Mouse (Mus musculus) forebrain, postnatal 0 days (tissue): ENCODE data around the gene Rimbp3. TPM values are rescaled to one million over a fixed set of nuclear protein-coding genes. Genes with fewer than 3 reads are reported as not detected.

Experiments
- ATAC-seq: fragments of 200-750 bp; cut with Nextera tagmentation; 2 replicates; pipeline ENCODE4 v1.8.0; 2017; ENCODE audit warnings: mild to moderate bottlenecking, moderate library complexity
- DNase-seq: peaks from one replicate; pipeline ENCODE4 v3.0.0-alpha.2; 2015
- H3K27ac ChIP-seq: fragments of 300-500 bp; sonication (generic); 2 replicates; pipeline ENCODE4 v1.5.1; 2014; ENCODE audit warnings: low read depth, mild to moderate bottlenecking, antibody characterized with exemption, low read length, moderate library complexity, mixed read lengths
- H3K27me3 ChIP-seq: fragments of 300-500 bp; sonication (generic); 2 replicates; pipeline ENCODE4 v1.6.1; 2014; ENCODE audit warnings: mild to moderate bottlenecking, low read length, mixed read lengths; ENCODE audit not compliant: insufficient read depth
- H3K36me3 ChIP-seq: fragments of 300-500 bp; sonication (generic); 2 replicates; pipeline ENCODE4 v1.6.1; 2014; ENCODE audit warnings: mild to moderate bottlenecking, moderate library complexity; ENCODE audit not compliant: insufficient read depth
- H3K4me1 ChIP-seq: fragments of 300-500 bp; sonication (generic); 2 replicates; pipeline ENCODE4 v1.6.1; 2014; ENCODE audit warnings: antibody characterized with exemption; ENCODE audit not compliant: insufficient read depth
- H3K4me2 ChIP-seq: fragments of 300-500 bp; sonication (generic); 2 replicates; pipeline ENCODE4 v1.6.1; 2014; ENCODE audit warnings: low read depth, mild to moderate bottlenecking, moderate library complexity
- H3K4me3 ChIP-seq: fragments of 300-500 bp; sonication (generic); 2 replicates; pipeline ENCODE4 v1.5.1; 2014; ENCODE audit warnings: low read depth, low read length, mixed read lengths
- H3K9ac ChIP-seq: fragments of 300-500 bp; sonication (generic); 2 replicates; pipeline ENCODE4 v1.6.1; 2014; ENCODE audit warnings: mild to moderate bottlenecking
- H3K9me3 ChIP-seq: fragments of 300-500 bp; sonication (generic); 2 replicates; pipeline ENCODE4 v1.6.1; 2016; ENCODE audit warnings: low read length
- CTCF ChIP-seq: sonication (generic); IDR thresholded peaks from 2 replicates; pipeline ENCODE4 v1.5.1; 2016; ENCODE audit warnings: antibody characterized with exemption, control low read depth, low read depth
- WGBS: fragments of 180-500 bp; shearing (Covaris S2); extraction: QIAGEN DNeasy Blood & Tissue Kit; methylation state at CpG from one replicate; pipeline ENCODE4 v1.1.7; 2014; 5-methylcytosine and 5-hydroxymethylcytosine counted together
- polyA plus RNA-seq: library from polyadenylated mRNA; unstranded; fragments of >200 nt; fragmentation: Nextera tagmentation; extraction: Ambion mirVana; gene quantifications from 2 replicates; pipeline ENCODE4 v1.2.1, GENCODE M21; 2015
- total RNA-seq: library from RNA; depleted of rRNA; stranded (reverse); fragments of >200 nt; gene quantifications from 2 replicates; pipeline ENCODE4 v1.2.3, GENCODE M21; 2014

Rimbp3 gene
- total and polyA plus RNA-seq, 2 experiments from 2014 or later: 1.3 to 3.3 TPM

DNA sequence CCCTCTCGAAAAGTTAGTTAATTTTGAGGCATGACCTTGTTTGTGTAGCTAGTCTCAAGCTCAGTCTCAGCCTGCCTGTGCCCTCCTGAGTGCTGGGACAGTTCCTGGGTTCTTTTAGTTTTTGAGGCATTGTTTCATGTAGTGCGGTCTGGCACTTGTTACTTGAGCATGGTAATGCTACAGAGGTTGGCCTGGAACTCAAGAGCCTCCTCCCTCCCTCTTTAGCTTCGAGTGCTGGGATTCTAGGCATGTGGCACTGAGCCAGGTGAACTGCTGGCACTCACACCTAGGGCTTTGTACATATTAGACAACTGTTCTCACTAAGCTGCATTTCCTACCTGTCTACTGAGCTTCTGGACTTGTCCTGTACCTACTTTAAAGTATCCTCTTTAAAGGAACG is 39.3 kb downstream of the Rimbp3 start:
- Histone ChIP-seq H3K27ac (no peak overlapping the region), H3K9ac (no peak overlapping the region), H3K36me3 (no peaks in the 10 kb centered on the region; the same call in 1 of the 2 replicates), H3K4me3 (no peak overlapping the region), H3K4me1 (no peaks in the 10 kb centered on the region), H3K27me3 (no peaks in the 10 kb centered on the region), H3K9me3 (no peaks in the 10 kb centered on the region), H3K4me2 (no peak overlapping the region)
- 52% methylated on average over 4 of the region's 4 CpGs for WGBS
- DNase-seq (no peak), ATAC-seq (no peak)
- no peak for TF ChIP-seq CTCF

DNA sequence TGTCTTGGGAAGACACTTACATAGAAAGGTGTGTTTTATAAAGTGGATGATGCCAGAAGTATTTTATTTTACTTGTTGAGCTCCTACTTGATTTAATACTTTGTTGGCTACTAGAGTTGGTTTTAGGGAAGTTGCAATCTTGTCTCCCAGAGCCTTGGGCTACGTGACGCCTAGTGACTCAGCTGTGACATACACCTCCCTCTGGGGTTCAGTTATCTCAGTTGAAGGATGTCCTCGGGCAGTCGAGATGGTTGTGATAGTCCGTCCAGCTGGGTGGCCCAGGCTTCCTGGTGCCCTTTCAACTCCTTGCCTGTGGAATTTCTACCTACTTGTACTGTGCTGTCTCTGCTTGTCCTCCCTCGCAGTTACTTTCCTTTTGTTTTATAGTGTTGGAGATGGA is 40.7 kb downstream of the Rimbp3 start:
- no peaks in the 10 kb centered on the region for H3K27me3 ChIP-seq
- no peak overlapping the region for H3K4me2 ChIP-seq
- H3K4me3 ChIP-seq: no peak overlapping the region
- no peak for DNase-seq
- no peak overlapping the region for H3K27ac ChIP-seq
- no peak overlapping the region for H3K9ac ChIP-seq
- ATAC-seq: no peak
- WGBS: 83% methylated on average over 6 of the region's 6 CpGs
- H3K9me3 ChIP-seq: no peaks in the 10 kb centered on the region
- H3K4me1 ChIP-seq: peaks cover 1% of the 10 kb centered on the region; the same call in 1 of the 2 replicates
- TF ChIP-seq CTCF: no peak
- H3K36me3 ChIP-seq: no peaks in the 10 kb centered on the region; the same call in 1 of the 2 replicates

DNA sequence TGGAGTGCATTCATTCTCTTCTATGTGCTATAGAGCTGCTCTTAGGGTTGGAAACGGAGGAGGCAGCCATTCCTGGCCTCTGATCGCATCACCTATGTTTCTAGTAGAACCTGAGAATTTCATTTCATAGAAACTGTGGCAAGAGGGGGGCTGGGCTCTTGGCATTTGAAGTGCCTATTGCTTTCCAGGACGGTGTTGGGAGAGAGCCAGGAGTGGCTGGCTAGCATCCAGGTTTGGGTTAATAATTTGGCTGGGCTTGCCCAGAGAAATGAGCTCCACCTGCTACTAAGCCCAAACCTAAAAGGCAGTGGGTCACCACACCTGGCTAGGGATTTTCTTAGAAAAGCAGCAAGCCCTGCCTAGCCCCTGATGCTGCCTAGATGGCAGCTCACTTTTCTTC is 43.1 kb downstream of the Rimbp3 start:
- Histone ChIP-seq H3K4me2 (no peak overlapping the region), H3K9ac (no peak overlapping the region), H3K4me1 (peaks cover 2% of the 10 kb centered on the region; the same call in 1 of the 2 replicates), H3K27me3 (no peaks in the 10 kb centered on the region), H3K9me3 (no peaks in the 10 kb centered on the region), H3K27ac (no peak overlapping the region), H3K4me3 (no peak overlapping the region), H3K36me3 (peaks cover 8% of the 10 kb centered on the region; the same call in 1 of the 2 replicates)
- no peak for ATAC-seq
- WGBS: 35% methylated on average over 3 of the region's 3 CpGs
- no peak for TF ChIP-seq CTCF
- peak; percentile 53 for DNase-seq

DNA sequence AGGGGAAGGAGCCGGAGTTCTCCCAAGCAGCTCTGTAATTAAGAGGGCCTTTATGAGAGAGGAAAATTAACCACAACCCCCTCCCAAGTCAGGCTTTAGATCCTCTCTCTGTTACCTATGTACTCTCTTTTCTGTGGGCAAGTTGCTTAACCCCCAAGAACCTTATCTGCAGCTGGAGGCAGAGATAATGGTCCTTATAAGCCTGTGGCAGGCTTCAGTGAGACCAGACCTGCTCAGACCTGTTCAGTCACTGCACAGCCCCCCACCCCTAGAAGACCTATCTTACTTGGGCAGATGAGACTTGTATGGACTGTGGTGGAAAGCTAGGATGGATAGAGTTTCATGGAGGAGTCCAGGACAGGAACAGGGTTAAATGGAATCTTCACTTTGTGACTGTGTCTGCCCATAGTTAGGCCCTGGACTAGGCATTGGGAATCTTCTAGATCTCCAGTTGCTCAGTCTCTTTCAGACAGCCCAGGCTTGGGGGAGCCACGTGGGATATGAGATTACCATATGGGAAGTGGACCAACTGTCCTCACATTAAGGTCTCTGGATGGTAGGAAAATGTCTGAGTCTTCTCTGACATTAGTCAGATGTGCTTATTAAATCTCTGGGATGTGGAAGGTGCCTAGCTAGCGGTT is 43.8 kb downstream of the Rimbp3 start:
- Histone ChIP-seq H3K36me3 (peaks cover 12% of the 10 kb centered on the region), H3K4me3 (no peak overlapping the region), H3K4me2 (no peak overlapping the region), H3K4me1 (peaks cover 2% of the 10 kb centered on the region; the same call in 1 of the 2 replicates), H3K9ac (no peak overlapping the region), H3K9me3 (no peaks in the 10 kb centered on the region), H3K27me3 (no peaks in the 10 kb centered on the region), H3K27ac (no peak overlapping the region)
- TF ChIP-seq CTCF: no peak
- DNase-seq (no peak), ATAC-seq (no peak)
- 71% methylated on average over 3 of the region's 3 CpGs for WGBS

DNA sequence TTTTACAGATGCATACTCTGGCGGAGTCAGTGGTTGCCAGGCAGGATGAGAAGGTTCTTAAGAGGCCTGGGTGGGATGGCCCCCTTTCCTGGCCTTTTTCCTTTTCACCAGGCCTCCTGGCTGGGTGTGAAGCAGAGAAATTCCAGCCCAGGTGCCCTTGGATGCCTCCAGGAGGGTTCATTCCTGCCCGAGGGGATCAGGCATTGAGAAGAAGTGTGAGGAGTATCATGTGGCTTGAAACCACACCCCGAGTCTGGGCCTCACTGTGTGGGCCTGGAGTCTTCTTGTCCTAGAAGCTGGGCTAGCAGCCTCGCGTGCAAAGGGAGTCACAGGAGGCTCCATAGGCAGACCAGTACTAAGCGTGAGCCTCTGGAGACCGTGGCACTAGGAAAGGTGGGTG is 44.4 kb downstream of the Rimbp3 start:
- 71% methylated on average over 7 of the region's 7 CpGs for WGBS
- no peak for TF ChIP-seq CTCF
- Histone ChIP-seq H3K4me2 (no peak overlapping the region), H3K9me3 (no peaks in the 10 kb centered on the region), H3K27ac (no peak overlapping the region), H3K9ac (no peak overlapping the region), H3K4me1 (peaks cover 2% of the 10 kb centered on the region; the same call in 1 of the 2 replicates), H3K4me3 (no peak overlapping the region), H3K36me3 (peaks cover 18% of the 10 kb centered on the region), H3K27me3 (no peaks in the 10 kb centered on the region)
- ATAC-seq (no peak), DNase-seq (no peak)

DNA sequence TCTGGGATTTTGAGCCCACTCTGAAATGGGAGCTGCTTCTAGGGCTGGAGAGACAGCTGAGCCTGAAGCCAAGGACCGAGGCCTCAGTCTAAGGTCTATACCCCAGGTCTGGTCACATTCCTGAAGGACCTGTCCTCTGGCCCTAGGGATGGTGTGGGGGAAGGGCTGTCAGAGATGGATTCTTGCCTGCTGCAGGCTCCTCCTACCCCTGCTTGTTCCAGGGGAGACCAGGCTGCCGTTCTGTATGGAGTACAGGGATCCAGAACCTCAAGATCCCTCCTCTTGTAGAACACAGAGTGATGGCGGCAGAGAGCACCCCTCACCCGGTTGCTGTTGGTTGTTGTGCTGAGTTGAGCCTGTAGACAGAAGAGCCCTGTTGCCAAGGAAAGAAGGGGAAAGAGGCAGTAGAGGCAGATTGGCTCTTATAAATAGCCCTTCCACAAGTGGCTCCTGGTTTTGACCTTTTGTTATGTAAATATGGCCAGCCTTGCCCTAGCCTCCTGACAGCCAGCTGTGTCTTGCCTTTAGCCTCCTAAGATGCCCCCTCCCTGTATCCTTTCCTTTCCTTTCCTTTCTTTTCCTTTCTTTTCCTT is 45.7 kb downstream of the Rimbp3 start:
- Histone ChIP-seq H3K36me3 (peaks cover 31% of the 10 kb centered on the region), H3K4me2 (no peak overlapping the region), H3K9me3 (no peaks in the 10 kb centered on the region), H3K27ac (no peak overlapping the region; the same call in 1 of the 2 replicates), H3K9ac (no peak overlapping the region), H3K4me3 (no peak overlapping the region), H3K4me1 (peaks cover 2% of the 10 kb centered on the region; the same call in 1 of the 2 replicates), H3K27me3 (no peaks in the 10 kb centered on the region)
- 21% methylated on average over 4 of the region's 4 CpGs for WGBS
- DNase-seq: no peak
- ATAC-seq: peak; percentile 19; the same call in 1 of the 2 replicates
- TF ChIP-seq CTCF: no peak

DNA sequence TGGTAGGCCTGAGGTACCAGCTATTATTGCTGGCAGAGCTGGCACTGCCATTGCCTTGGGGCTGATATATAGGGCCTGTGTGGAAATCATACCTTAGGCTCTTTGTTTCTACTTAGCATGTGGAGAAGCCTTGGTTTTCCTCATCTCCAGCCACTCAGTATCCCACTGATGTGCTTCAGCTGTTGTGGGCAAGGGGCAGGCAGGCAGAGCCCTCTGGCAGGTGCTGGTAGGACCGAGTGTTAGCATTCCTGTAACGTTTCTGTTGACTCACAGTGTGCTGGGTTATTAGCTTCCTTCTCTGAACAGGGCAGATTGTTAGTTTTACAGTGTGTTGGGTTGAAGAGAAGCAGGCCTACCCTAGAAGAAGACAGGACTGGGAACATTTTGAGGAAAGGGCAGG is 46.9 kb downstream of the Rimbp3 start:
- Histone ChIP-seq H3K27me3 (no peaks in the 10 kb centered on the region), H3K9ac (no peak overlapping the region), H3K4me2 (no peak overlapping the region), H3K4me1 (peaks cover 2% of the 10 kb centered on the region; the same call in 1 of the 2 replicates), H3K27ac (no peak overlapping the region), H3K4me3 (no peak overlapping the region), H3K36me3 (peaks cover 42% of the 10 kb centered on the region), H3K9me3 (no peaks in the 10 kb centered on the region)
- DNase-seq: no peak
- WGBS: 91% methylated on average over 2 of the region's 2 CpGs
- no peak for ATAC-seq
- TF ChIP-seq CTCF: no peak
